Mouse (Mus musculus) adrenal gland, postnatal 36 days (tissue): Measurements from ENCODE around the gene Nkd1. TPM values are rescaled to one million over a fixed set of nuclear protein-coding genes. Genes with fewer than 3 reads are reported as not detected.

Source experiments
- total RNA-seq, 2 experiments: library from RNA; stranded (reverse); gene quantifications; 2 replicates each; pipeline ENCODE4 v1.2.3; 2021

Nkd1 gene
- total RNA-seq, 2 experiments from 2014 or later: 40.8 to 51.1 TPM

Other genes starting within 250 kb of the Nkd1 start
- gene Adcy7, start 249.0 kb upstream of the Nkd1 start, total RNA-seq: 10 to 100 TPM in 1 of 2 experiments, 1 to 10 TPM in 1; 5.7 to 11.5 TPM
- gene Brd7, start 159.2 kb upstream of the Nkd1 start, total RNA-seq: 10 to 100 TPM; 71.2 to 75.4 TPM
- 1 to 10 TPM; 1.4 to 2.6 TPM for gene Snx20, start 114.8 kb downstream of the Nkd1 start, total RNA-seq
- 1 to 10 TPM in 1 of 2 experiments, under 1 TPM in 1; 0.79 to 1.1 TPM for gene Nod2, start 126.0 kb downstream of the Nkd1 start, total RNA-seq
- 10 to 100 TPM; 55.7 to 60.9 TPM for gene Cyld, start 175.7 kb downstream of the Nkd1 start, total RNA-seq